Mouse (Mus musculus): Measurements from ENCODE around the gene Cep44. TPM values are rescaled to one million over a fixed set of nuclear protein-coding genes. Genes with fewer than 3 reads are reported as not detected.

Gene Cep44
- polyA plus RNA-seq, 1 experiment from 2014 or later, result 27.1 TPM

Small RNAs within 50 kb of the gene (microRNA-seq; reads per million reads assigned to microRNA genes)
- gene Gm25992, result not detected

Other genes starting within 250 kb of the Cep44 start
- gene Fbxo8, start within 50 bp of the Cep44 start, polyA plus RNA-seq (2016; fragmentation: Nextera tagmentation; extraction: Ambion mirVana), result 42.1 and 45.0 TPM in 2 replicates

Data from liver, embryonic 12.5 days (tissue).